Mouse (Mus musculus): ENCODE results near the gene Psma6. TPM values are rescaled to one million over a fixed set of nuclear protein-coding genes. Genes with fewer than 3 reads are reported as not detected.

The Psma6 gene
- polyA plus RNA-seq (2021; fragmentation: Nextera tagmentation) = 253 and 308 TPM in 2 replicates
- long read RNA-seq, experiment 1, transcript Psma6-201 (7 exons, 1,042 nt) = major isoform, 201 of 204 reads
- long read RNA-seq, experiment 1, partial matches to known transcripts = 1 of 204 reads
- long read RNA-seq, experiment 1, other reads (novel, unspliced or antisense) = 2 of 204 reads
- long read RNA-seq, experiment 2, transcript Psma6-201 (7 exons, 1,042 nt) = major isoform, 239 of 273 reads
- long read RNA-seq, experiment 2, partial matches to known transcripts = 27 of 273 reads
- long read RNA-seq, experiment 2, other reads (novel, unspliced or antisense) = 7 of 273 reads

GRCm38 (mm10) chr12:55384023-55384749 lies at the start of gene Psma6:
Gene Psma6 (plus strand): TSS chr12:55384222.

Other genes starting within 250 kb of the Psma6 start
- 41.2 and 46.7 TPM in 2 replicates for gene Srp54b, start 229.1 kb upstream of the Psma6 start, polyA plus RNA-seq (2021; fragmentation: Nextera tagmentation)
- not detected in 2 replicates for gene 1700047I17Rik2, start 184.6 kb upstream of the Psma6 start, polyA plus RNA-seq (2021; fragmentation: Nextera tagmentation)
- gene Srp54c, start 154.1 kb upstream of the Psma6 start, polyA plus RNA-seq (2021; fragmentation: Nextera tagmentation) = 52.2 and 80.8 TPM in 2 replicates
- gene 1110008L16Rik, start 84.6 kb upstream of the Psma6 start, polyA plus RNA-seq (2021; fragmentation: Nextera tagmentation) = 3.8 and 4.5 TPM in 2 replicates
- gene Ppp2r3c, start 81.2 kb upstream of the Psma6 start, polyA plus RNA-seq (2021; fragmentation: Nextera tagmentation) = 9.7 and 11.8 TPM in 2 replicates
- 56.1 and 66.7 TPM in 2 replicates for gene Nfkbia, start 108.4 kb downstream of the Psma6 start, polyA plus RNA-seq (2021; fragmentation: Nextera tagmentation)
- gene Aldoart2, start 181.0 kb downstream of the Psma6 start, polyA plus RNA-seq (2021; fragmentation: Nextera tagmentation) = not detected in 2 replicates
- 0.18 and 0.51 TPM in 2 replicates for gene Insm2, start 215.2 kb downstream of the Psma6 start, polyA plus RNA-seq (2021; fragmentation: Nextera tagmentation)

All from left cerebral cortex, adult 6 months (tissue).